Mouse (Mus musculus): ENCODE data around the gene Dlg2. TPM values are rescaled to one million over a fixed set of nuclear protein-coding genes. Genes with fewer than 3 reads are reported as not detected.
A peak's percentile ranks its signal among the peaks of the same experiment; 100 is the strongest.

Dlg2 gene
- polyA plus RNA-seq (2014; fragmentation: Nextera tagmentation; extraction: Ambion mirVana), result 6.5 and 10.0 TPM in 2 replicates

DNA sequence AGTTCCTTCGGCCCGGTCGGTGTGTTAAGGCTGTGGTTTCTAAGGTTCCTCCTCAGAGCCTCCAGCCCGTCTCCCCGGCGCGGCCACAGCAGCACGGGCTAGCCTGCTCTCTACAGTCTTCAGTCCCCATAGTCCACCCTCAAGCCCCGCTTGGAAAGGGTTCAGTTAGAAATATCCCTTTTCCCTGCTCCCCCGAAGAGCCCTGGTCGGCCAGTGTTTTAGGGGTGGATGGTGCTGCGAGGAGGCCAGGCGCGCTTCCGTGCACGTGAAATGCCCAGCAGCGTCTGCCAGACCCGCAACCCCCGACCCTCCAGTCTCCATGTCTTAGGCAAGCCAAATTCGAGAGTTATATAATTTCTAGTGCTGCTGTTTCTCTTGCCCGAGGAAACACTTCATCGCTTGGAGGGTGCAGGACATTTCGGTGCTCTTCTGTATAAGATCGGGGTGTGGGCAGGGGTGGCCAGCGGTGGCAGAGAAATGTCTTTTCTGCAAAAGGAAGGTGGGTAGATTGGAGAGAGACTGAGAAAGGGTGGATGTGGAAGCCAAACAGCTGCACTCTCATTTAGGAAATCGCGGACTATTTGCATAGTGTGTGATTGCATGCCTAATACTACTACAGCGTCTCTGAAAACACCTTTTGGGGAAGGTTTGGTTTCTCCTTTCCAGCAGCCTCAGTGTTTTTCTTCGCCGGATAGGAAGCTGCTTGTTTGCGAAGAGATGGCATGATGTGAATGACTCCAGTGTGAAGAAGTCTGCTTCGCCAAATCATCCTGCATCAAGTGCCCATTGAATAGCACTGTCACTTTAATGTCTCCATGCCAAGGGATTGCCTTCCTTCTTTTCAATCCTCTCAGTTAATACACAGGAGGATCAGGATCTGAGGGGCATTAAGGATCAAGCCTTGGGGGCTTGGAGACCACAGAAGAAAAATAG is at the start of gene Dlg2:
Gene Dlg2, plus strand, starts transcription at position 360 of the 933 bp plus-strand sequence.
- Histone ChIP-seq H3K36me3 (ENCODE audit: control insufficient read depth, insufficient read depth, low read length) (peaks cover 7% of the 10 kb centered on the region), H3K27ac (replicated peaks in 1 of 2; ENCODE audit: control insufficient read depth in 1 of 2, insufficient read depth in 1 of 2, low read depth in 2 of 2, low read length in 2 of 2) (peak within 1 kb of the TSS; percentile 63 to 69), H3K27me3 (ENCODE audit: control insufficient read depth, insufficient read depth, low read length) (peaks cover 4% of the 10 kb centered on the region; the same call in 1 of the 2 replicates), H3K4me2 (ENCODE audit: low read length) (peak within 1 kb of the TSS; percentile 98), H3K4me3 (ENCODE audit: control insufficient read depth in 1 of 2, insufficient read depth in 1 of 2, low read depth in 1 of 2, low read length in 2 of 2) (peak within 1 kb of the TSS; percentile 72 to 80), H3K9me3 (ENCODE audit: control insufficient read depth, low read length) (no peaks in the 10 kb centered on the region), H3K4me1 (ENCODE audit: control insufficient read depth in 2 of 2, insufficient read depth in 2 of 2, low read length in 2 of 2) (peaks cover 0 to 7% of the 10 kb centered on the region in 2 experiments; a peak in 2 of 4 replicates), H3K9ac (ENCODE audit: low read length) (peak within 1 kb of the TSS; percentile 83)
- ATAC-seq (ENCODE audit: insufficient number of reproducible peaks, insufficient read depth, low FRiP score, low read depth), result peak; percentile 56
- WGBS, result under 1% methylated on average over 32 of the region's 32 CpGs

DNA sequence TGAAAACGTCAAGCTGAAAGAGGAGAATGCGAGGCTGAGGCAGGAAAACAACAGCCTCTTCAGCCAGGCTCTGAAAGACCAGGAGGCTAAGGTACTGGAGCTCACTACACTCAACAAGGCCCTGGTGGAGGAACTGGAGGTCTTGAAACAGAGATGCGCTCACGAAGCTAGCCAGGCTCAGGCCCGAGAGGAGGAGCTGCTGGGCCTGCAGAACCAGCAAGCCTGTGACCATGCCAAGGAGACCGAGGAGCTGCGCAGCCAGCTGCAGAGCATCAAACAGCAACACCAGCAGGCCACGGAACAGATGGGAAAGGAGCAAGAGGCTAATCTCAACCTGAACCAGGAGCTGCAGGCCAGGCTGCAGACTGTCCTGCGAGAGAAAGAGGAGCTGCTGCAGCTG is 49.5 kb upstream of the Dlg2 start:
- ATAC-seq (ENCODE audit: insufficient number of reproducible peaks, insufficient read depth, low FRiP score, low read depth), result no peak
- peak overlapping the region; percentile 71 for H3K4me2 ChIP-seq (ENCODE audit: low read length)
- H3K27me3 ChIP-seq (ENCODE audit: control insufficient read depth, insufficient read depth, low read length), result no peaks in the 10 kb centered on the region; the same call in 1 of the 2 replicates
- H3K4me1 ChIP-seq (ENCODE audit: control insufficient read depth in 2 of 2, insufficient read depth in 2 of 2, low read length in 2 of 2), result no peaks in the 10 kb centered on the region
- H3K9me3 ChIP-seq (ENCODE audit: control insufficient read depth, low read length), result no peaks in the 10 kb centered on the region
- 42% methylated on average over 9 of the region's 9 CpGs for WGBS
- peak overlapping the region; percentile 45 to 48 for H3K4me3 ChIP-seq (ENCODE audit: control insufficient read depth in 1 of 2, insufficient read depth in 1 of 2, low read depth in 1 of 2, low read length in 2 of 2)
- H3K9ac ChIP-seq (ENCODE audit: low read length), result no peak overlapping the region; the same call in 1 of the 2 replicates
- no peaks in the 10 kb centered on the region for H3K36me3 ChIP-seq (ENCODE audit: control insufficient read depth, insufficient read depth, low read length)
- H3K27ac ChIP-seq (replicated peaks in 1 of 2; ENCODE audit: control insufficient read depth in 1 of 2, insufficient read depth in 1 of 2, low read depth in 2 of 2, low read length in 2 of 2), result no peak overlapping the region

DNA sequence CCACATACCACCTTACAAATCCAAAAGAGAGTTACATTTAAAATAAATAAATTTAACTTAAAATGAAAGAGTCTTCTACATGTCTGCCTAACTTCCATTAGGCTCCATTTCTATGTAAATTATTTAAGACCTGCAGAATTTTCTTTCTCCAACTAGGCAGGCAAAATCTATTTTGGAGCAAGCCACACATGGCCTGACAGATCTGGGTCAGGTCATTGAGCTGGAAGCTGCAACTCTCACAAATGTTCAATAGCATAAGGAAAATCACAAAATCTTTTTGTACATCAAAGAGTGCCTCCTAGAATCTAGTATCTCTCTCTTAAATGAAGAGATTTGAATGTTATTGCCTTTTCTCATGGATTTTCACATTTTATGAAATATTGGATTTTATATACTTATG is 44.3 kb upstream of the Dlg2 start:
- no peaks in the 10 kb centered on the region for H3K4me1 ChIP-seq (ENCODE audit: control insufficient read depth in 2 of 2, insufficient read depth in 2 of 2, low read length in 2 of 2)
- H3K9ac ChIP-seq (ENCODE audit: low read length), result no peak overlapping the region
- no peaks in the 10 kb centered on the region for H3K9me3 ChIP-seq (ENCODE audit: control insufficient read depth, low read length)
- no peak overlapping the region for H3K4me2 ChIP-seq (ENCODE audit: low read length)
- H3K27me3 ChIP-seq (ENCODE audit: control insufficient read depth, insufficient read depth, low read length), result no peaks in the 10 kb centered on the region; the same call in 1 of the 2 replicates
- H3K27ac ChIP-seq (replicated peaks in 1 of 2; ENCODE audit: control insufficient read depth in 1 of 2, insufficient read depth in 1 of 2, low read depth in 2 of 2, low read length in 2 of 2), result no peak overlapping the region
- no peaks in the 10 kb centered on the region for H3K36me3 ChIP-seq (ENCODE audit: control insufficient read depth, insufficient read depth, low read length)
- no peak for ATAC-seq (ENCODE audit: insufficient number of reproducible peaks, insufficient read depth, low FRiP score, low read depth)
- no peak overlapping the region for H3K4me3 ChIP-seq (ENCODE audit: control insufficient read depth in 1 of 2, insufficient read depth in 1 of 2, low read depth in 1 of 2, low read length in 2 of 2)

DNA sequence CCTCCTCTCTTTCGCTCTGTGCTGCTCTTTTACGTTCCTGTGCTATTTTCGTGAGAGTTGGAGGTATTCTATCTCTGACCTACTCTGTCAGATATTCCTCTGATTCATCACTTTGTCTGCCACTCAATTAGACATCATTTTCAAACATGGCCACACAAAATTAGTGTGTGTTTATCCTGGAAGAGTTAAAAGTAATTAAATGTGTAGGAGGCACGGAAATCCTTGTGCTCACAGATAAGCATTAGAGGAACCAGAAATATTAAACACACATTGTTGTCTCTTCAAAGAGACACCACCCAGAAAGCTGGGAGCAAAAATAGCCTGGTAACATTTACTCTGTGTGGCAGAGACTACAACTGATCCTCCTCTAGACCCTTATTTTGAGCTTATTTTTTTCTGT is 36.4 kb upstream of the Dlg2 start:
- Histone ChIP-seq H3K4me1 (ENCODE audit: control insufficient read depth in 2 of 2, insufficient read depth in 2 of 2, low read length in 2 of 2) (no peaks in the 10 kb centered on the region), H3K36me3 (ENCODE audit: control insufficient read depth, insufficient read depth, low read length) (no peaks in the 10 kb centered on the region), H3K27ac (replicated peaks in 1 of 2; ENCODE audit: control insufficient read depth in 1 of 2, insufficient read depth in 1 of 2, low read depth in 2 of 2, low read length in 2 of 2) (no peak overlapping the region), H3K9ac (ENCODE audit: low read length) (no peak overlapping the region), H3K4me3 (ENCODE audit: control insufficient read depth in 1 of 2, insufficient read depth in 1 of 2, low read depth in 1 of 2, low read length in 2 of 2) (no peak overlapping the region), H3K27me3 (ENCODE audit: control insufficient read depth, insufficient read depth, low read length) (no peaks in the 10 kb centered on the region), H3K4me2 (ENCODE audit: low read length) (no peak overlapping the region), H3K9me3 (ENCODE audit: control insufficient read depth, low read length) (no peaks in the 10 kb centered on the region)
- no peak for ATAC-seq (ENCODE audit: insufficient number of reproducible peaks, insufficient read depth, low FRiP score, low read depth)
- WGBS, result 79% methylated on average over 4 of the region's 4 CpGs

DNA sequence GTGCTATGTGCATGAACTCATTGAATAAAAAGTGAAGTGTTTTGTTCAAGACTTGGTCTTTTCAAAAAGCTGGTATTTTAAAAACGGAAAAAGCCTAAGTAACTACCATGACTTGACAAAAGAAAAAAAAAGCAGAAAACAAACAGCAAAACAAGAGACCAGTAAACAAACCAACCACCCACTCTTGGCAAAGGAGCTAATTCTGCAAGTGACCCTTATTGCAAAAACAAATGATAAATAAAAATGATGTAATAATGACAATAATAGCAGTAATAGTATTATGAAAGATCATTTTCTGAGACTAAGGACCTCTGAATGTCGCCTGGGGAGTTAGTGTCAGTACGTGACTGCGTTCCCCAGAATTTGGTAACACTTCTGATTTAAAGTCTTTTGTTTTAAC is 34.4 kb upstream of the Dlg2 start:
- peak overlapping the region; percentile 72 to 99 for H3K27ac ChIP-seq (replicated peaks in 1 of 2; ENCODE audit: control insufficient read depth in 1 of 2, insufficient read depth in 1 of 2, low read depth in 2 of 2, low read length in 2 of 2)
- peaks cover 0 to 6% of the 10 kb centered on the region in 2 experiments; a peak in 1 of 4 replicates for H3K4me1 ChIP-seq (ENCODE audit: control insufficient read depth in 2 of 2, insufficient read depth in 2 of 2, low read length in 2 of 2)
- no peaks in the 10 kb centered on the region for H3K9me3 ChIP-seq (ENCODE audit: control insufficient read depth, low read length)
- peak overlapping the region; percentile 67 for H3K4me2 ChIP-seq (ENCODE audit: low read length)
- 13% methylated on average over 4 of the region's 4 CpGs for WGBS
- no peaks in the 10 kb centered on the region for H3K27me3 ChIP-seq (ENCODE audit: control insufficient read depth, insufficient read depth, low read length)
- ATAC-seq (ENCODE audit: insufficient number of reproducible peaks, insufficient read depth, low FRiP score, low read depth), result no peak
- H3K4me3 ChIP-seq (ENCODE audit: control insufficient read depth in 1 of 2, insufficient read depth in 1 of 2, low read depth in 1 of 2, low read length in 2 of 2), result peak overlapping the region; percentile 77 to 94; a peak in 3 of 4 replicates
- H3K9ac ChIP-seq (ENCODE audit: low read length), result peak overlapping the region; percentile 99
- H3K36me3 ChIP-seq (ENCODE audit: control insufficient read depth, insufficient read depth, low read length), result peaks cover 4% of the 10 kb centered on the region

DNA sequence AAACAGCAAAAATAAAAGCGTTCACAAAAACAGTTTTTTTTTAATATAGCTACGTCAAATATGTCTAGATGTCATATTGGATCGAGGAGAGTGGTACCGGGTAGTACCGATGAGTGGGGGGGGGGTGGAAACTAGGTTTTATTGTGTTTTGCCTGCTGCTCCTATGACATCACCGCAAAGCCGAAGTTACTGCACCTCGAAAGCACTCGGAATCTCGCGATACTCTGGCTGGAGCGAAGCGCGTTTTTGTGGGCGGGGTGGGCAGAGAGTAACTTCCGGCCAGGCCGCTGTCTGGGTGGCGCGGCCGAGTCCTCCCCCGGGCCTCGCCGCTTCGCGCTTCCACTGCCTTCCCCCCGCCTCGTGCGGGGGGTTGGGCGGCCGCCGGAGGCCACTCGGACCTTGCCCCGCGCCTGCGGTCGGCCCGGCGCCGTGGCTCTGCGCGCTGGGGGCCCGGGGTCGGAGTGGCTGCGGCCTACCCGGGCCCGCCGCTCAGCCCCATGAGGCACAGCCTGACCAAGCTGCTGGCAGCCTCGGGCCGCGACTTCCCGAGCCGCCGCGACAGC is 33.9 kb upstream of the Dlg2 start, which contains the start of gene Crebzf:
Gene Crebzf, plus strand, starts transcription at position 212 of the 563 bp plus-strand sequence.
- Histone ChIP-seq H3K4me1 (ENCODE audit: control insufficient read depth in 2 of 2, insufficient read depth in 2 of 2, low read length in 2 of 2) (peaks cover 0 to 11% of the 10 kb centered on the region in 2 experiments; a peak in 2 of 4 replicates), H3K9me3 (ENCODE audit: control insufficient read depth, low read length) (no peaks in the 10 kb centered on the region), H3K27ac (replicated peaks in 1 of 2; ENCODE audit: control insufficient read depth in 1 of 2, insufficient read depth in 1 of 2, low read depth in 2 of 2, low read length in 2 of 2) (peak within 1 kb of the TSS; percentile 96 to 99), H3K27me3 (ENCODE audit: control insufficient read depth, insufficient read depth, low read length) (no peaks in the 10 kb centered on the region), H3K36me3 (ENCODE audit: control insufficient read depth, insufficient read depth, low read length) (peaks cover 9% of the 10 kb centered on the region), H3K4me2 (ENCODE audit: low read length) (peak within 1 kb of the TSS; percentile 67), H3K9ac (ENCODE audit: low read length) (peak within 1 kb of the TSS; percentile 99), H3K4me3 (ENCODE audit: control insufficient read depth in 1 of 2, insufficient read depth in 1 of 2, low read depth in 1 of 2, low read length in 2 of 2) (peak within 1 kb of the TSS; percentile 77 to 94)
- ATAC-seq (ENCODE audit: insufficient number of reproducible peaks, insufficient read depth, low FRiP score, low read depth), result peak; percentile 95
- WGBS, result under 1% methylated on average over 54 of the region's 54 CpGs
